Mouse (Mus musculus): ENCODE results near the gene B3gnt2.

GRCm38 (mm10) chr11:22793881-22794203, 66.9 kb downstream of the B3gnt2 start:
- no peak for TF ChIP-seq CTCF (IDR thresholded peaks at IDR 0.05; ENCODE audit: borderline replicate concordance, control insufficient read depth, extremely low read depth, insufficient read depth, low read length, poor library complexity)
- TF ChIP-seq POLR2A (IDR thresholded peaks at IDR 0.05; ENCODE audit: control insufficient read depth, extremely low read depth, insufficient read depth, low read length, poor library complexity), result no peak

Measured in thymus, adult 2 months (tissue).